Mouse (Mus musculus): ENCODE results near the gene Pgls.

DNA sequence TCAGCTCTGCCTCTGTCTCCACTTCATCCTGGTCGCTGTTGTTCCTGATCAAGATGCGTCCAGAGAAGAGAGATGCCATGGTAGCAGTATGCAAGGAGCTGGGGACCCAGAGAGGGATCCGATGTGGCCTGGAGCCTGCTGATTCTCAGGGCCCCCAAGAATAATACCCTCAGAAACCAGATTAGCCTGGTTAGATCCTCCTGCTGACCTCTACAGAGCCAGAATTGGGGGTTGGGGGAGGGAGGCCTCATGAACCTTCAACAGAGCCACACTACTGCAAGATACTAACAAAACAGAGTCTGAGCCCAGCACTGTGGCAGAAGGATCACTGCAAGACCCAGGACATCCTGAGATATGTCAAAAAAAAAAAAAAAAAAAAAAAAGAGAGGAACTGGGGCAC, 25.5 kb upstream of the Pgls start, which contains the start of gene Nxnl1:
- TF ChIP-seq CTCF (conservative IDR thresholded peaks at IDR 0.05; ENCODE audit: low read length) (no peak), POU5F1 (IDR thresholded peaks at IDR 0.05; ENCODE audit: borderline replicate concordance, low read length) (no peak), NANOG (IDR thresholded peaks at IDR 0.05; ENCODE audit: borderline replicate concordance, low read length) (no peak)

All from E14TG2a.4 (cell line).